Mouse (Mus musculus) MEL (cell line): ENCODE measurements around the gene Retsat. TPM values are rescaled to one million over a fixed set of nuclear protein-coding genes. Genes with fewer than 3 reads are reported as not detected.

ENCODE experiments used
- DNase-seq: peaks from one replicate; pipeline ENCODE4 v3.0.0; 2011; ENCODE audit warnings: low read depth, low spot score
- H3K27ac ChIP-seq: 2 replicates; pipeline ENCODE4 v1.5.1; 2012; ENCODE audit warnings: low read depth, mild to moderate bottlenecking, control low read depth, low read length, moderate library complexity; ENCODE audit not compliant: control insufficient read depth
- H3K27me3 ChIP-seq, 2 experiments: fragments of 150-350 bp in 1 of 2; sonication (generic) in 1 of 2; 2 replicates each; pipeline ENCODE4 v1.6.1; 2012; ENCODE audit warnings: low read length in 2 of 2, mild to moderate bottlenecking in 2 of 2, improper control_type of control experiment in 1 of 2, moderate library complexity in 1 of 2; ENCODE audit not compliant: insufficient read depth in 2 of 2, control insufficient read depth in 1 of 2
- H3K36me3 ChIP-seq, 2 experiments: 2 replicates each; pipeline ENCODE4 v1.6.1; 2012 to 2014; ENCODE audit warnings: low read length in 2 of 2, improper control_type of control experiment in 1 of 2, inconsistent platforms in 1 of 2, mild to moderate bottlenecking in 1 of 2; ENCODE audit not compliant: insufficient read depth in 2 of 2, control insufficient read depth in 1 of 2
- H3K4me1 ChIP-seq, 2 experiments: fragments of 150-350 bp in 1 of 2; sonication (generic) in 1 of 2; 2 replicates each; pipeline ENCODE4 v1.6.1; 2012; ENCODE audit warnings: low read length in 2 of 2, improper control_type of control experiment in 1 of 2, mild to moderate bottlenecking in 1 of 2; ENCODE audit not compliant: insufficient read depth in 2 of 2, control insufficient read depth in 1 of 2
- H3K4me3 ChIP-seq, 2 experiments: fragments of 150-350 bp in 1 of 2; sonication (generic) in 1 of 2; 2 replicates each; pipeline ENCODE4 v1.5.1; 2012; ENCODE audit warnings: low read depth in 2 of 2, low read length in 2 of 2, mild to moderate bottlenecking in 2 of 2, moderate library complexity in 2 of 2, control low read depth in 1 of 2, improper control_type of control experiment in 1 of 2; ENCODE audit not compliant: control insufficient read depth in 1 of 2, insufficient read depth in 1 of 2
- H3K79me2 ChIP-seq: 2 replicates; pipeline ENCODE4 v1.6.1; 2012; ENCODE audit warnings: mild to moderate bottlenecking, low read length, moderate library complexity; ENCODE audit not compliant: control insufficient read depth, poor library complexity, insufficient read depth
- H3K9ac ChIP-seq: 2 replicates; pipeline ENCODE4 v1.6.1; 2012; ENCODE audit warnings: low read depth, mild to moderate bottlenecking, control low read depth, low read length, moderate library complexity; ENCODE audit not compliant: control insufficient read depth, poor library complexity, severe bottlenecking
- H3K9me3 ChIP-seq: fragments of 150-350 bp; sonication (generic); replicated peaks from 2 replicates; pipeline ENCODE4 v1.6.1; 2012; ENCODE audit warnings: mild to moderate bottlenecking, low read length, improper control_type of control experiment, moderate library complexity; ENCODE audit not compliant: insufficient read depth
- ELF1 ChIP-seq: IDR thresholded peaks from 2 replicates; pipeline ENCODE4 v1.6.1; 2014; ENCODE audit warnings: low read depth, mild to moderate bottlenecking, inconsistent platforms, low read length, improper control_type of control experiment, moderate library complexity
- EP300 ChIP-seq, 2 experiments: IDR thresholded peaks; 2 replicates each; pipeline ENCODE4 v1.6.1; 2011; ENCODE audit warnings: improper control_type of control experiment in 2 of 2, low read length in 2 of 2, low read depth in 1 of 2, mild to moderate bottlenecking in 1 of 2
- ETS1 ChIP-seq: IDR thresholded peaks from 2 replicates; pipeline ENCODE4 v1.6.1; 2012; ENCODE audit warnings: low read depth, mild to moderate bottlenecking, inconsistent platforms, low read length, improper control_type of control experiment, moderate library complexity
- GATA1 ChIP-seq: IDR thresholded peaks from 2 replicates; pipeline ENCODE4 v1.6.1; 2011; ENCODE audit warnings: low read depth, low read length, improper control_type of control experiment
- JUND ChIP-seq: IDR thresholded peaks from 2 replicates; pipeline ENCODE4 v1.6.1; 2011; ENCODE audit warnings: low read depth, mild to moderate bottlenecking, improper control_type of control experiment, low read length
- KAT2A ChIP-seq: conservative IDR thresholded peaks from 2 replicates; pipeline ENCODE4 v1.6.1; 2012; ENCODE audit warnings: low read depth, low read length, improper control_type of control experiment, inconsistent platforms
- MAFK ChIP-seq: IDR thresholded peaks from 2 replicates; pipeline ENCODE4 v1.6.1; 2011; ENCODE audit warnings: low read depth, mild to moderate bottlenecking, low read length, improper control_type of control experiment, borderline replicate concordance
- MAZ ChIP-seq: IDR thresholded peaks from 2 replicates; pipeline ENCODE4 v1.6.1; 2012; ENCODE audit warnings: low read depth, mild to moderate bottlenecking, inconsistent platforms, low read length, improper control_type of control experiment
- MYC ChIP-seq: IDR thresholded peaks from 2 replicates; pipeline ENCODE4 v1.6.1; 2011; ENCODE audit warnings: low read depth, mild to moderate bottlenecking, low read length, improper control_type of control experiment, moderate library complexity
- POLR2A ChIP-seq, 2 experiments: IDR thresholded peaks; 2 replicates each; pipeline ENCODE4 v1.6.1; 2011 to 2012; ENCODE audit warnings: low read length in 2 of 2, mild to moderate bottlenecking in 2 of 2, control low read depth in 1 of 2, improper control_type of control experiment in 1 of 2, low read depth in 1 of 2, moderate library complexity in 1 of 2; ENCODE audit not compliant: control insufficient read depth in 1 of 2, insufficient read depth in 1 of 2, poor library complexity in 1 of 2
- POLR2AphosphoS5 ChIP-seq: IDR thresholded peaks from 2 replicates; pipeline ENCODE4 v1.6.1; 2012; ENCODE audit warnings: low read depth, borderline replicate concordance, mild to moderate bottlenecking, inconsistent platforms, low read length, moderate library complexity, mixed read lengths
- RCOR1 ChIP-seq: IDR thresholded peaks from 2 replicates; pipeline ENCODE4 v1.6.1; 2012; ENCODE audit warnings: low read depth, mild to moderate bottlenecking, inconsistent platforms, low read length, improper control_type of control experiment
- SIN3A ChIP-seq: IDR thresholded peaks from 2 replicates; pipeline ENCODE4 v1.6.1; 2012; ENCODE audit warnings: low read length, improper control_type of control experiment, inconsistent platforms
- SMC3 ChIP-seq: IDR thresholded peaks from 2 replicates; pipeline ENCODE4 v1.6.1; 2011; ENCODE audit warnings: low read depth, low read length, improper control_type of control experiment
- USF1 ChIP-seq: IDR thresholded peaks from 2 replicates; pipeline ENCODE4 v1.6.1; 2014; ENCODE audit warnings: low read depth, mild to moderate bottlenecking, inconsistent platforms, low read length, improper control_type of control experiment, moderate library complexity
- ZNF384 ChIP-seq: IDR thresholded peaks from 2 replicates; pipeline ENCODE4 v1.6.1; 2012; ENCODE audit warnings: low read depth, mild to moderate bottlenecking, inconsistent platforms, low read length, improper control_type of control experiment
- polyA plus RNA-seq, 2 experiments: library from polyadenylated mRNA; stranded (reverse) in 1 of 2; unstranded in 1 of 2; fragments of >175 nt in 1 of 2; fragments of >200 nt in 1 of 2; gene quantifications; 2 replicates each; pipeline versions ENCODE4 v1.2.1 to v1.2.4; 2012; ENCODE audit warnings: low replicate concordance in 2 of 2, low read depth in 1 of 2; ENCODE audit not compliant: insufficient read length in 2 of 2, insufficient read depth in 1 of 2, missing spikeins in 1 of 2
- total RNA-seq: library from RNA; depleted of rRNA; stranded (reverse); fragments of 300-350 nt; gene quantifications from 2 replicates; pipeline ENCODE4 v1.2.3, GENCODE M21; 2012

Retsat gene
- total and polyA plus RNA-seq, 3 experiments = 40.3 to 61.5 TPM; not detected in 1

DNA sequence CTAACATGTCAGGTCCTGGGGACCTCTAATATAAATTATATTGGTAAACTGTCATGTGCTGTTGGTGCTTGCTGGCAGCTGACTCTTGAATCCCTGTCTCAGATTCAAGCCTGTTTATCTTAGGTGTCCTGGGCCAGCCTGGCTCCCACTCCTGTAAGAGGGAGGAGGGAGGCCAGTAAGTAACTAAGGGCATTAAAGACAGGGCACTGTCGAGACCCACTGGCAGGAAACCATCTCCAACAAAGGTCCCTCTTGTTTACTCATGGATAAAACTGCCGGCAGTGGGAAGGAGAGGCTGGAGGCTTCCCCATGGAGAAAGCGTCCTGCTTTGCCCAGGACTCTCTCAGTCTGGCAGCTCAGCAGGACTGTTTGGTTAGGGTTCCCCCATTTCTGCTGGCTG, 26.4 kb upstream of the Retsat start:
- TF ChIP-seq ELF1 (no peak), SIN3A (no peak), KAT2A (no peak), MAFK (no peak), SMC3 (no peak), POLR2AphosphoS5 (no peak), POLR2A (IDR thresholded peaks at IDR 0.05; ENCODE audit: control insufficient read depth in 1 of 2, insufficient read depth in 1 of 2, low read depth in 1 of 2, low read length in 2 of 2, poor library complexity in 1 of 2) (no peak), GATA1 (no peak), ETS1 (no peak), RCOR1 (no peak), JUND (no peak), ZNF384 (no peak), EP300 (IDR thresholded peaks at IDR 0.05; ENCODE audit: low read depth in 1 of 2, low read length in 2 of 2) (no peak), MAZ (no peak), MYC (no peak), USF1 (no peak)
- no peak overlapping the region for H3K27ac ChIP-seq
- H3K36me3 ChIP-seq = peaks cover 0 to 2% of the 10 kb centered on the region in 2 experiments; a peak in 2 of 4 replicates
- H3K79me2 ChIP-seq = no peaks in the 10 kb centered on the region
- no peak overlapping the region for H3K9ac ChIP-seq
- no peaks in the 10 kb centered on the region for H3K9me3 ChIP-seq
- peaks cover 0 to 4% of the 10 kb centered on the region in 2 experiments; a peak in 1 of 4 replicates for H3K4me1 ChIP-seq
- no peak overlapping the region for H3K4me3 ChIP-seq
- no peak for DNase-seq
- no peaks in the 10 kb centered on the region for H3K27me3 ChIP-seq

DNA sequence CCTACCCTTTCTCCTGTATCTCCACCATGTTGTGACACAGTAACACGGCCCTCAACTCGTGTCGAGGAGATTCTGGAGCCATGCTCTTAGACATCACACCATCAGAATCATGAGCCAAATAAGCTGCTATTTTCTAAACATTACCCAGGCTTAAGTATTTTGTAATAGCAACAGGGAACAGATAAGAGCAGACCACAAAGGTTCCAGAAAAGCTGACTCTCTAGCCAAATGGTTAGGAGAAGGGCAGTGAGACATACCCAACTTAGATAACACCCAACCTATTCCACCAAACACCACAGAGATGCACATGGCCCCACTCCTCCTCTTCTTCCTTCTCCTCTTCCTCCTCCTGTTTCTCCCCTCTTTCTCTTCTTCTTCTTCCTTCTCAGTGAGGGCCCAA, 22.2 kb upstream of the Retsat start:
- no peak for DNase-seq
- peaks cover 0 to 4% of the 10 kb centered on the region in 2 experiments; a peak in 1 of 4 replicates for H3K4me1 ChIP-seq
- no peaks in the 10 kb centered on the region for H3K27me3 ChIP-seq
- no peak overlapping the region for H3K9ac ChIP-seq
- H3K27ac ChIP-seq = no peak overlapping the region
- no peak overlapping the region for H3K4me3 ChIP-seq
- TF ChIP-seq JUND = no peak
- no peak for TF ChIP-seq ZNF384
- no peaks in the 10 kb centered on the region for H3K9me3 ChIP-seq
- no peaks in the 10 kb centered on the region for H3K79me2 ChIP-seq
- peaks cover 0 to 2% of the 10 kb centered on the region in 2 experiments; a peak in 2 of 4 replicates for H3K36me3 ChIP-seq
